Mouse (Mus musculus): ENCODE measurements around the gene Naa50. TPM values are rescaled to one million over a fixed set of nuclear protein-coding genes. Genes with fewer than 3 reads are reported as not detected.
A peak's percentile ranks its signal among the peaks of the same experiment; 100 is the strongest.

The Naa50 gene
- polyA plus RNA-seq, 1 experiment from 2014 or later, result 114 TPM

DNA sequence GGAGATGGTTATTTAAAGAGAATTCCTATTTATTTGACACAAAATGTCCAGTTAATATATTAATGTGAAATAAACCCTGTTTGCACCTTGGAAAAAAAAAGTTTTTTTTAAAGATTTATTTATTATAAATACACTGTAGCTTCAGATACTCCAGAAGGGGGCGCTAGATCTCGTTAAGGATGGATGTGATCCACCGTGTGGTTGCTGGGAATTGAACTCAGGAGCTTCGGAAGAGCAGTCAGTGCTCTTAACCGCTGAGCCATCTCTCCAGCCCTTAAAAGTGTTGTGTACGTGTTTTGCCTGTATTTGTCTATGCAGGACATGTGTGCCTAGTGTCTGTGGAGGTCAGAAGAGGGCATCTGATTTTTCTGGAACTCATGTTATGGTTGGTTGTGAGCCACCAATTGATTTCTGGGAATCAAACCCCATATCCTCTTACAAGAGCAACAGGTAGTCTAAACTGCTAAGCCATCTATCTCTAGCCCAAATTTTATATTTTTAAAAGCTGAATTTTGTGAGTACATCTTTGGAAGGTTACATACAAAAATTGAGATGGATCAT, 14.9 kb downstream of the Naa50 start:
- no peak overlapping the region for H3K4me3 ChIP-seq (replicated peaks)
- no peak overlapping the region for H3K27ac ChIP-seq
- H3K36me3 ChIP-seq, result peaks cover 23% of the 10 kb centered on the region
- no peak overlapping the region for H3K4me2 ChIP-seq
- no peak overlapping the region for H3K9ac ChIP-seq
- ATAC-seq (replicated peaks; ENCODE audit: low FRiP score), result no peak
- no peaks in the 10 kb centered on the region for H3K27me3 ChIP-seq
- H3K4me1 ChIP-seq, result no peaks in the 10 kb centered on the region
- no peaks in the 10 kb centered on the region for H3K9me3 ChIP-seq (replicated peaks)
- WGBS, result 71% methylated on average over 6 of the region's 6 CpGs

DNA sequence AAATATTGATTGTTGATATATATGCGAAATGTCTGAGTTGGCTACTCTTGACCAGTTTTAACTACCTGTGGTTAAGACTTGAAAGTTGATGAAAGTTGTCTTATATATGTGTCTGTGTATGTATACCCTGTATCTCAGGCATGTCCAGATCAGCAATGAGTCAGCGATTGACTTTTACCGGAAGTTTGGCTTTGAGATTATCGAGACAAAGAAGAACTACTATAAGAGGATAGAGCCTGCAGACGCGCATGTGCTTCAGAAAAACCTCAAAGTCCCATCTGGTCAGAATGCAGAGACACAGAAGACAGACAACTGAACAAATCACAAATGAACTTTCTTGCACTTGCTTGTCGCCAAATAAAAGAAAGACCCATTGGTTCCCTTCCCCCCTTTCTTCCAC, 19.7 kb downstream of the Naa50 start:
- no peaks in the 10 kb centered on the region for H3K4me1 ChIP-seq
- H3K9ac ChIP-seq, result no peak overlapping the region
- peaks cover 32% of the 10 kb centered on the region for H3K36me3 ChIP-seq
- WGBS, result 95% methylated on average over 7 of the region's 7 CpGs
- no peaks in the 10 kb centered on the region for H3K9me3 ChIP-seq (replicated peaks)
- no peak overlapping the region for H3K4me2 ChIP-seq
- H3K4me3 ChIP-seq (replicated peaks), result no peak overlapping the region
- H3K27me3 ChIP-seq, result no peaks in the 10 kb centered on the region
- H3K27ac ChIP-seq, result no peak overlapping the region
- no peak for ATAC-seq (replicated peaks; ENCODE audit: low FRiP score)

DNA sequence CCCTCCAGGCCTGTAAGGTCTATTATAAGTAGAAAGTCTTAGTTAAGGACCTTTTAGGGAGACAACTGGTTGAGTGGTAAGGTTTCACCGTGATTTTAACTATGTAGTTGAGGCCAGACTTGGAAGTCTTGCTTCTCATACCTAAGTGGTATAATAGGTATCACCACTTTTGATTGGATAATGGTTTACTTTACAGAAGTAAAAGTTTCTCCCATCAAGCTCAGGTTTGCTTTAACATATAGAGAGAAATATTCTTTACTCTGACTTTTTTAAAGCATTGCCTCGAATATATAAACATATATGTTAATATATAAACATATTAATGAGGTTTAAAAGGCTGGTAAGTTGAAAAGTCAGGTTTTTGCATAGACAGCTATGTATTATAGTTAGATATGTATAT, 24.2 kb downstream of the Naa50 start:
- Histone ChIP-seq H3K4me2 (no peak overlapping the region), H3K4me1 (no peaks in the 10 kb centered on the region), H3K9me3 (replicated peaks) (no peaks in the 10 kb centered on the region), H3K27me3 (no peaks in the 10 kb centered on the region), H3K4me3 (replicated peaks) (no peak overlapping the region), H3K27ac (no peak overlapping the region), H3K9ac (no peak overlapping the region), H3K36me3 (peaks cover 16% of the 10 kb centered on the region)
- no peak for ATAC-seq (replicated peaks; ENCODE audit: low FRiP score)
- WGBS, result 86% methylated on average over 2 of the region's 2 CpGs

DNA sequence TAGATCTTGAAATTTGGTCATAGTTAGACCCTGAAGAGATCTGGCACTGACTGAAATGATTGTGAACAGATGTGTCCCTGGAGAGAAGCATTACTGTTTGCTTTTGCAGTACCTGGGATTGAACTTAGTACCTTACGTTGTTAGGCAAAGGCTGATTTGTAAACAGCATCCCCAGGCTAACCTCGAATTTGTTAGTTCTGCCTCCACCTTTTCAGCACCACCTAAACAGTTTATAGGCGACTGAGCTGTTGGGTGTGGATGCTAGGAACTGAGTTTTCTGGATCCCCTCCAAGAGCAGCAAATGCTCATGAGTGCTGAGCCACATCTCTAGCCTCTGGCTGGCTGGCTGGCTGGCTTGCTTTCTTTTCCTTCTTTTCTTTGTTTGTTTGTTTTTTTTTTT, 25.6 kb downstream of the Naa50 start:
- Histone ChIP-seq H3K9me3 (replicated peaks) (no peaks in the 10 kb centered on the region), H3K9ac (no peak overlapping the region), H3K27ac (no peak overlapping the region), H3K4me3 (replicated peaks) (no peak overlapping the region), H3K36me3 (peaks cover 3% of the 10 kb centered on the region; the same call in 1 of the 2 replicates), H3K4me2 (no peak overlapping the region), H3K4me1 (no peaks in the 10 kb centered on the region), H3K27me3 (no peaks in the 10 kb centered on the region)
- WGBS, result 49% methylated on average over 3 of the region's 3 CpGs
- no peak for ATAC-seq (replicated peaks; ENCODE audit: low FRiP score)

DNA sequence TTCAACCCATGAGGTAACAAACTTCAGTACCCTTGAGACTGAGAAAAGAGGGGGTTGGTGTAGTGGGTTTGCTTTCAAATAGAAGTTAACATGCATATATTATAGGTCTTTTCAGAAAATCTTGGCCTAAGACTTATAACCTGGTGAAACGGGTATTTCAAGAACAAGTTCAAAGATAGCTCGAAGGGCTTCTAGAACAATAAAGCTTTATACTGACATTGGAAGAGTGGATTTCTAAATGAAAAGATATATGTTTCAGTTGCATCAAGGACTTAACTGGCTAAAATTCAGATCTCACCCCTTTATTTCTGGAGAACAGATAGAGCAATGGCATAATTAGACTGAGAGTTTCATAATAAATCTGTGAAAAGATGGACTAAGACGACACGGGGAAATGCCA, 29.4 kb downstream of the Naa50 start:
- WGBS, result 82% methylated on average over 4 of the region's 4 CpGs
- ATAC-seq (replicated peaks; ENCODE audit: low FRiP score), result no peak
- Histone ChIP-seq H3K36me3 (no peaks in the 10 kb centered on the region), H3K4me2 (no peak overlapping the region), H3K4me1 (peaks cover 5% of the 10 kb centered on the region), H3K27me3 (no peaks in the 10 kb centered on the region), H3K9ac (no peak overlapping the region), H3K27ac (no peak overlapping the region), H3K9me3 (replicated peaks) (no peaks in the 10 kb centered on the region), H3K4me3 (replicated peaks) (no peak overlapping the region)

DNA sequence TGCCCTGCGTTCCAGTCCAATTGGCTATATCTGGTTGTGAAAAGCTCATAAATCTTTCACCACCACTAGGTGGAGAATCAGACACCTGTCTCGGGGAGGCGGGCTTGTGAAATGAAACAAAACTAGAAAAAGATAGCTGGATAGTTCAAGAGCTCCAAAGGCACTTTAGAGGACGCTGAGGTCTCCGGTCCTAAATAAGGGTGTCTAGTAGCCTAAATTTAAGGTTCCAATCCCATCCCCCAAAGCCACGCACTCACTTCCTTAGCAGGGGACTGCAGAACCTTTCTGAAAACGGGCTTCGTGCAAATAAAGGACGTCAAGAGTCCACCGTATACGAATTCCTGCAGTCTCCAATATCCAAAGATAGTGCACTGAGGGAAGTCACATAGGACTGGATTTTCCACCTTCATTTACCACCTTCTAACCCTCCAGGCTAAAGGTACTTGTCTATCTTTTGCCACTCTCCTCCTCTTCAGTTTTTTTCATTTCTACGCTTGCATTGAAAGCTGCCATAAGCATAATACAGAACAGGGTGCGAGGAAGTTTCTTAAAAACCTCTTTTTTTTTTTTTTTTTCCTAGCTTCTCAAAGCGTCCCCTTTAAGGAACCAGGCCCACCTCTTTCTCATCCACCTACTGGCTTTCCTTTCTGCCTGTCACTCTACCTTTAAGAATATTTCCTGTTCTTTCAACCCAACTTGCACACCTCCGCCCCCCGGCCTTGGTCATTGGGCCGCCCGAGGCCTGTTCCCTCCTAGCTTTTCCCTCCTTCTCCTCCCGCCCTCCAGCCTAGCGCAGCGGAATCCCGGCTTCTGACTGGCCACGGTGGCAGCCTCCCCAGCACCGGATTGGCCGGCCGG, 32.9 kb downstream of the Naa50 start:
- H3K9me3 ChIP-seq (replicated peaks), result no peaks in the 10 kb centered on the region
- H3K9ac ChIP-seq, result peak overlapping the region; percentile 35
- WGBS, result under 1% methylated on average over 26 of the region's 26 CpGs
- H3K36me3 ChIP-seq, result no peaks in the 10 kb centered on the region
- ATAC-seq (replicated peaks; ENCODE audit: low FRiP score), result peak; percentile 100
- peak overlapping the region; percentile 96 for H3K4me3 ChIP-seq (replicated peaks)
- H3K4me2 ChIP-seq, result peak overlapping the region; percentile 84
- H3K4me1 ChIP-seq, result peaks cover 18% of the 10 kb centered on the region
- peak overlapping the region; percentile 96 for H3K27ac ChIP-seq
- no peaks in the 10 kb centered on the region for H3K27me3 ChIP-seq

DNA sequence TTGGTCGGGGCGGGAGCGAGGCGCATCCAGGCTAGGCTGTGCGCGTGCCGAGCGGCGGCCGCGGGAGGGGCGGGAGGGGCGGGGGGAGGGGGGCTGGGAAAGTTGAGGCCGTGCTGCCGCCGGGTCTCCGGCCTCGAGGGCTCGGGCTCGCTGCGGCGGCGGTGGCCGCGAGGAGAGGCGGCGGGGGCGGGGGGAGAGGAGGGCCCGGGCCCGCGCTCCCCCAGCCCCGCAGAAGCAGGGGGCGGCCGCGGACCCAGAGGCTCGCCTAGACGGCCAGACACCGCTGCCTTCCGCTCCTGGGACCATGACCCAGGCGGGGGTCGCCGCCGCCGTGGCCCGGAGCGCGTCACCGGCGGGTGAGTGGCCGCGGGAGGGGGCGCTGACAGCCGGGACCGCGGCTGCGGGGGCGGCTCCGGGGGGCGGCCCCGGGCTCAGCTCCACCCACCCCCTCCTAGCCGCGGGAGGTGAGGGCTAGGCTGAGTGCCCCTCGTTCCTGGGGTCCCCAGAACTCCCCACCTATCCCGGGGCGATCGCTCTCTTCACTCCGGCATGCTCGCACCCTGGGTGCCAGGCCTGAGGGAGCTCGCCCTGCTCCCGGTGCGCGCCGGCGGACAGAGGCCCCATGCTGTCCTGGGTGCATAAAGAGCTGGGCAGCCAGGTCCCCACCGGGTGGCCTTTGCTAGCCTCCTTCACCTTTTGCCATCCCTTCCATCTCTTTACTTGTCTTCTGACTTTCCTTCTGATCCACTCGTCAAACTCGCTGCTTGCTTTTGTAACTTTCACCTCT, 33.7 kb downstream of the Naa50 start, which contains the start of gene Usf3:
TSS of gene Usf3 (plus strand) at position 92 of the 787 bp plus-strand sequence.
- H3K4me3 ChIP-seq (replicated peaks), result peak within 1 kb of the TSS; percentile 96
- under 1% methylated on average over 37 of the region's 77 CpGs for WGBS
- ATAC-seq (replicated peaks; ENCODE audit: low FRiP score), result peak; percentile 75

DNA sequence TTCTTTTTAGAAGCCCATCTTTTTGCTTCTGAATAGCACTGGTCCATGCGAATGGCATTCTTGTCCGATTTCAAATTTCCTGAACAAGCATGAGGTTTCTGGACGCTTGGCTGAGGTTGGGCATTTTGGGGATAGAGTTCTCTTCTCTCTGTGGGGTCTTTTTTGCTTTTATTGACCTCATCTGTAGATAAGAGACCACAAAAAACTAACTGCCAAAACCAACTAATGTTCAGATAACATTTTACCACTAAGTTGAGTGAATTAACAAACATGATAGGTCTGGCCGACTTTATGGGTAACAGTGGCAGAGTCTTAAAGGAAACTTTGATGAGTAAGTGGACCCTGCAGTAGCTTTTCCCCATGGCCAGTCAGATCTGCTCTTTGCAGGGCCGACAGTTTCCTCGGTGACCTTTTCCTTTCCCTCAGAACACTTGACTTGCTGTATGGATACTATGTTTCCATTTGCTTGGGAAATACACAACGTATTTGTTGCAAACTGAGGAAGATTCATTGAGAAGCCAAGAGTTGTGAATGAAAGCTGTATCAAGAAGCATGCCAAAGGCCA, 34.4 kb downstream of the Naa50 start:
- Histone ChIP-seq H3K4me1 (peaks cover 18% of the 10 kb centered on the region), H3K27me3 (no peaks in the 10 kb centered on the region), H3K4me2 (peak overlapping the region; percentile 84), H3K9me3 (replicated peaks) (no peaks in the 10 kb centered on the region), H3K27ac (peak overlapping the region; percentile 96), H3K4me3 (replicated peaks) (peak overlapping the region; percentile 96), H3K9ac (peak overlapping the region; percentile 97), H3K36me3 (0 out of 2 replicates have a peak, but pooled peaks cover 1% of the 10 kb centered on the region)
- 12% methylated on average over 7 of the region's 7 CpGs for WGBS
- no peak for ATAC-seq (replicated peaks; ENCODE audit: low FRiP score)

More for the DNA sequence above, 33.7 kb downstream of the Naa50 start, which contains the start of gene Usf3:
- no peaks in the 10 kb centered on the region for H3K27me3 ChIP-seq
- peaks cover 18% of the 10 kb centered on the region for H3K4me1 ChIP-seq
- H3K9me3 ChIP-seq (replicated peaks), result no peaks in the 10 kb centered on the region
- H3K27ac ChIP-seq, result peak within 1 kb of the TSS; percentile 96
- H3K36me3 ChIP-seq, result no peaks in the 10 kb centered on the region
- peak within 1 kb of the TSS; percentile 97 for H3K9ac ChIP-seq
- peak within 1 kb of the TSS; percentile 84 for H3K4me2 ChIP-seq

DNA sequence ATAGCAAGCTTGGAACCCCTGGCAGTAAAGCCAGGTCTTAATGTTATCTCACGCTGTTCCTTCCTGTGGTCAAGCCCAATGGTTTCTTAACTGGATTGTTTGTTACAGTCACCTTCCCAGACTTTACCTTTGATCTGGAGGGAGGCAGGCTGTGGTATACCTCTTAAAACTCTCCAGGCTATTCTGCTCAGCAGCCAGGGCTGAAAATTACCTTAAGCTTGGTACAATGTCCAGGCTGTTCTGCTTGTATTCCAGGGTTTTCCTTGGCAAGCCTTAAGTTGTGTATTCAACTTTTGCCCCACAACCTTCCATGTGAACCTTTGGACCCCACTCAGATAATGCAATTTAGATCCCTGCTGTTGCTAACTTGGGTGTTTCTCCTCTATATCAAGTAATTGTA, 35.4 kb downstream of the Naa50 start:
- Histone ChIP-seq H3K36me3 (0 out of 2 replicates have a peak, but pooled peaks cover 7% of the 10 kb centered on the region), H3K4me2 (peak overlapping the region; percentile 84; the same call in 1 of the 2 replicates), H3K9ac (no peak overlapping the region), H3K9me3 (replicated peaks) (no peaks in the 10 kb centered on the region), H3K4me1 (peaks cover 18% of the 10 kb centered on the region), H3K27ac (no peak overlapping the region), H3K27me3 (no peaks in the 10 kb centered on the region), H3K4me3 (replicated peaks) (0 out of 2 replicates have a peak overlapping the region, but pooled peaks have one; percentile 96)
- 47% methylated on average over 1 of the region's 1 CpGs for WGBS
- ATAC-seq (replicated peaks; ENCODE audit: low FRiP score), result no peak

DNA sequence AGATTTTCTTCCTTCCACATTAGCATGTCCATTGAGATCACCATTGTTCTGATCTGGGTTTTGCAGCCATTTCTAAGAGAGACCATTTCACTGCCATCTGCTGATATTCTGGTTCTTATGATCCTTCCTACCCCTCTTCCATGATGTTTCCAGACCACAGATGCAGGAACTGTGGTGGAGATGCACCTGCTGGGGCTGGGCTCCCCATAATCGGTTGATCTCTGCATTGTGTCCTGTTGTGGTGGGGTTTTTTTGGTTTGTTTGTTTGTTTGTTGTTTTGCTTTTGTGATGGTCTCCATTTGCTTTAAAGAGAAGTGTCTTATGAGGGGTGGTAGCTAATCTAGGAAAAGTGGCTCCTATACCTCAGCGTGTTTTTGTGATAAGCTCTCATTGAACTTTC, 36.9 kb downstream of the Naa50 start:
- Histone ChIP-seq H3K9me3 (replicated peaks) (no peaks in the 10 kb centered on the region), H3K4me2 (no peak overlapping the region), H3K4me3 (replicated peaks) (no peak overlapping the region), H3K4me1 (peaks cover 18% of the 10 kb centered on the region), H3K27ac (no peak overlapping the region), H3K27me3 (no peaks in the 10 kb centered on the region), H3K36me3 (peaks cover 9% of the 10 kb centered on the region; the same call in 1 of the 2 replicates), H3K9ac (no peak overlapping the region)
- 91% methylated on average over 2 of the region's 2 CpGs for WGBS
- no peak for ATAC-seq (replicated peaks; ENCODE audit: low FRiP score)

DNA sequence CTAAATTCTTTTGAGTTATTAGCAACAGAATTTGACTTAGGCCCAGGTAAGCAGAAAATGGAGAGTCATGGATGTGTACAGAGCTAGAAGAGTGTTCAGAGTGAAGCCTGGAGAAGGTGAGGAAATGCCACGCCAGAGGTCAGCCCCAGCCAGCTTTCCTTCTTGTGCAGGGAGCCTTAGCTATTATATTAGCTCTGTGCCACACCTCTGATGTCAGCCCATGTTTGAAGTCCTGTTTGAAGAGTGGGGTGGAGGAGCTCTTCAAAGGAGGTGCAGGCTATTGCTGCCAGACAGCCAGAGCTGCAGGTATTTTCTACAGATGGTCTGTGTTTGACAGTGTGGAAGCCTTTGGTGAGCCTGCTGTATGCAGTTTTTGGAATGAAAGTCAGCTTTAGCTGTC, 38.9 kb downstream of the Naa50 start:
- no peaks in the 10 kb centered on the region for H3K9me3 ChIP-seq (replicated peaks)
- no peak overlapping the region for H3K27ac ChIP-seq
- H3K9ac ChIP-seq, result no peak overlapping the region
- ATAC-seq (replicated peaks; ENCODE audit: low FRiP score), result no peak
- no peak overlapping the region for H3K4me2 ChIP-seq
- H3K27me3 ChIP-seq, result no peaks in the 10 kb centered on the region
- 42% methylated on average over 1 of the region's 1 CpGs for WGBS
- H3K36me3 ChIP-seq, result peaks cover 15% of the 10 kb centered on the region; the same call in 1 of the 2 replicates
- no peak overlapping the region for H3K4me3 ChIP-seq (replicated peaks)
- H3K4me1 ChIP-seq, result peaks cover 14% of the 10 kb centered on the region
